ENCODE assay signal across 8 mouse cellular contexts in the genomic region with DNA sequence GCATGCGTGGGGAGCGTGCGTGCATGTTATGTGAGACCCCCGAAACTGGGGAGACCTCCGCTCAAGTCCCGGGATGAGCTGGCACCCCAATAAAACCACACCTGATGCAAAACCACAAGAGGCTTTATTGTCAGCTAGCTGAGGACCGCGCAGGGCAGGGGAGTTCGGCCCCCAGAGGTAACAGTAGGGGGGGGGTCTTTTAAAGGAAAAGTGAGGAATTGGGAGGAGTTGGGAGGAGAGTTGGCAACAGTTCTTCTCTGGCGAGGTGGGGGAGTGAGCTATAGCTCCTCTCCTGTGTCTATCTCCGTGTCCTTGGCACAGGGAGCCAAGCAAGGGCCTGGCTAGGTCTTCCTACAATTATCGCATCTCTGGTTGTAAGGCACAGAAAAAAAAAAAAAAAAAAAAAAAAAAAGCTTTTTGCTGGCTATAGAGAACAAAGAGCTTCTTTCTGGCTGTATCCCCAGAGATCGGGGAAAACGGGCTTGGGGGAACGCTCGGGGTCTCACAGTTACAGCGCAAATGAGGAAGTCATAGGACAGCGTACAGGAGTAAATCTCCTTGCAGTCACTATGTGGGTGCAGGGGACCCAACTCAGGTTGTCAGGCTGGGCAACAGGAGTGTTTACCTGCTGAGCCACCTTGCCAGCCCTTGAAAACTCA. TPM values are rescaled to one million over a fixed set of nuclear protein-coding genes. Genes with fewer than 3 reads are reported as not detected.
DNase-seq lines count a peak whose midpoint lies in the region; ATAC-seq and TF ChIP-seq lines count a peak whose summit lies in the region.

No protein-coding gene starts in this region.

- peak overlapping the region; percentile 91 for H3K4me2 ChIP-seq in lung, embryonic 15.5 days
- H3K4me2 ChIP-seq in forebrain, embryonic 13.5 days: peak overlapping the region; percentile 88
- peak overlapping the region; percentile 80 for H3K4me2 ChIP-seq in intestine, embryonic 14.5 days (ENCODE audit: low read length)

- no peak for TF ChIP-seq CTCF in testis, adult 2 months (IDR thresholded peaks at IDR 0.05; ENCODE audit: control insufficient read depth, insufficient read depth, insufficient replicate concordance, low read depth, low read length)

- peaks cover 37% of the 10 kb centered on the region for H3K36me3 ChIP-seq in lung, embryonic 15.5 days
- peaks cover 56% of the 10 kb centered on the region for H3K36me3 ChIP-seq in forebrain, embryonic 13.5 days (ENCODE audit: poor library complexity, severe bottlenecking)
- peaks cover 35% of the 10 kb centered on the region for H3K36me3 ChIP-seq in intestine, embryonic 14.5 days (ENCODE audit: control insufficient read depth, insufficient read depth, low read length)
- no peaks in the 10 kb centered on the region; the same call in 1 of the 2 replicates for H3K36me3 ChIP-seq in testis, adult 2 months (ENCODE audit: control insufficient read depth, insufficient read depth, low read length)

- no peaks in the 10 kb centered on the region for H3K27me3 ChIP-seq in lung, embryonic 15.5 days
- H3K27me3 ChIP-seq in forebrain, embryonic 13.5 days: no peaks in the 10 kb centered on the region
- H3K27me3 ChIP-seq in intestine, embryonic 14.5 days (replicated peaks; ENCODE audit: control insufficient read depth, insufficient read depth, low read length): no peaks in the 10 kb centered on the region
- no peaks in the 10 kb centered on the region for H3K27me3 ChIP-seq in testis, adult 2 months (ENCODE audit: control insufficient read depth, insufficient read depth, low read length)

- no peaks in the 10 kb centered on the region for H3K9me3 ChIP-seq in lung, embryonic 15.5 days
- H3K9me3 ChIP-seq in forebrain, embryonic 13.5 days (replicated peaks): no peaks in the 10 kb centered on the region
- no peaks in the 10 kb centered on the region for H3K9me3 ChIP-seq in intestine, embryonic 14.5 days (ENCODE audit: control insufficient read depth, low read length)

- H3K4me3 ChIP-seq in lung, embryonic 15.5 days: peak overlapping the region; percentile 67
- H3K4me3 ChIP-seq in forebrain, embryonic 13.5 days: peak overlapping the region; percentile 69
- H3K4me3 ChIP-seq in intestine, embryonic 14.5 days (ENCODE audit: low read depth, low read length): peak overlapping the region; percentile 73
- peak overlapping the region; percentile 73 for H3K4me3 ChIP-seq in testis, adult 2 months (ENCODE audit: control insufficient read depth, low read depth, low read length)

- H3K9ac ChIP-seq in lung, embryonic 15.5 days: peak overlapping the region; percentile 43
- H3K9ac ChIP-seq in forebrain, embryonic 13.5 days: peak overlapping the region; percentile 86
- H3K9ac ChIP-seq in intestine, embryonic 14.5 days (ENCODE audit: low read length): peak overlapping the region; percentile 71

- TF ChIP-seq POLR2A in testis, adult 2 months (IDR thresholded peaks at IDR 0.05; ENCODE audit: control insufficient read depth, low read depth, low read length): no peak

- 1% methylated on average over 18 of the region's 18 CpGs for WGBS in lung, embryonic 15.5 days
- under 1% methylated on average over 18 of the region's 18 CpGs for WGBS in forebrain, embryonic 13.5 days
- WGBS in intestine, embryonic 14.5 days: 2% methylated on average over 18 of the region's 18 CpGs

- no peak for DNase-seq in lung, postnatal 4 days
- DNase-seq in c-Kit-positive CD71-positive TER-119-negative erythroid progenitor cells, embryonic 14.5 days (ENCODE audit: low read depth): peak; percentile 9
- peak; percentile 63 for DNase-seq in intestine, embryonic 14.5 days (ENCODE audit: low spot score)
- DNase-seq in lung, postnatal 36 days: peak; percentile 8
- no peak for DNase-seq in gastrocnemius, postnatal 10 days

- ATAC-seq in lung, embryonic 15.5 days (ENCODE audit: borderline replicate concordance, extremely low read depth, low FRiP score, low TSS enrichment): peak; percentile 3; the same call in 1 of the 2 replicates
- ATAC-seq in forebrain, embryonic 13.5 days: peak; percentile 57
- ATAC-seq in intestine, embryonic 14.5 days (replicated peaks; ENCODE audit: low FRiP score, low TSS enrichment, low read depth): peak; percentile 41

- peak overlapping the region; percentile 92 for H3K27ac ChIP-seq in lung, embryonic 15.5 days
- H3K27ac ChIP-seq in forebrain, embryonic 13.5 days: peak overlapping the region; percentile 93
- H3K27ac ChIP-seq in intestine, embryonic 14.5 days (ENCODE audit: low read depth): peak overlapping the region; percentile 88; the same call in 1 of the 2 replicates
- H3K27ac ChIP-seq in testis, adult 2 months (ENCODE audit: control insufficient read depth, insufficient read depth, low read depth, low read length): peak overlapping the region; percentile 72

- peaks cover 22% of the 10 kb centered on the region for H3K4me1 ChIP-seq in lung, embryonic 15.5 days
- H3K4me1 ChIP-seq in forebrain, embryonic 13.5 days: peaks cover 22% of the 10 kb centered on the region
- H3K4me1 ChIP-seq in intestine, embryonic 14.5 days (replicated peaks; ENCODE audit: control insufficient read depth, insufficient read depth, low read length): no peaks in the 10 kb centered on the region; the same call in 1 of the 2 replicates
- peaks cover 8% of the 10 kb centered on the region for H3K4me1 ChIP-seq in testis, adult 2 months (ENCODE audit: control insufficient read depth, insufficient read depth, low read length)

RNA-seq across cellular contexts. Expression of gene Zfp61, which starts 1.1 kb away (rescaled TPM):
- polyA plus RNA-seq in lung, embryonic 15.5 days (2015; fragmentation: Nextera tagmentation; extraction: Ambion mirVana): 36.2 and 37.9 TPM in 2 replicates
- 44.0 and 46.2 TPM in 2 replicates for polyA plus RNA-seq in forebrain, embryonic 13.5 days (2015; fragmentation: Nextera tagmentation; extraction: Ambion mirVana)
- 24.7 and 31.8 TPM in 2 replicates for polyA plus RNA-seq in intestine, embryonic 14.5 days (2014; fragmentation: Nextera tagmentation; extraction: Ambion mirVana)
- 12.1 and 12.4 TPM in 2 replicates for polyA plus RNA-seq in testis, adult 2 months (2012; rRNA removed)
- total RNA-seq in gastrocnemius, postnatal 10 days (2021): 1 to 10 TPM; 4.2 to 5.6 TPM

RNA-seq across cellular contexts. Expression of gene Zfp94, which starts 16.5 kb away (rescaled TPM):
- polyA plus RNA-seq in lung, embryonic 15.5 days (2015; fragmentation: Nextera tagmentation; extraction: Ambion mirVana): 10.3 and 10.4 TPM in 2 replicates
- polyA plus RNA-seq in forebrain, embryonic 13.5 days (2015; fragmentation: Nextera tagmentation; extraction: Ambion mirVana): 20.1 and 20.9 TPM in 2 replicates
- 9.1 and 12.0 TPM in 2 replicates for polyA plus RNA-seq in intestine, embryonic 14.5 days (2014; fragmentation: Nextera tagmentation; extraction: Ambion mirVana)
- 10.5 and 10.8 TPM in 2 replicates for polyA plus RNA-seq in testis, adult 2 months (2012; rRNA removed)
- 1 to 10 TPM; 2.1 to 4.0 TPM for total RNA-seq in gastrocnemius, postnatal 10 days (2021)

RNA-seq across cellular contexts. Expression of gene Zfp93, which starts 29.7 kb away (rescaled TPM):
- 8.7 and 9.3 TPM in 2 replicates for polyA plus RNA-seq in lung, embryonic 15.5 days (2015; fragmentation: Nextera tagmentation; extraction: Ambion mirVana)
- polyA plus RNA-seq in forebrain, embryonic 13.5 days (2015; fragmentation: Nextera tagmentation; extraction: Ambion mirVana): 9.3 and 9.4 TPM in 2 replicates
- 7.4 and 8.1 TPM in 2 replicates for polyA plus RNA-seq in intestine, embryonic 14.5 days (2014; fragmentation: Nextera tagmentation; extraction: Ambion mirVana)
- 3.9 and 4.6 TPM in 2 replicates for polyA plus RNA-seq in testis, adult 2 months (2012; rRNA removed)
- total RNA-seq in gastrocnemius, postnatal 10 days (2021): 1 to 10 TPM; 2.9 to 4.2 TPM

RNA-seq across cellular contexts. Expression of gene Tescl, which starts 33.8 kb away (rescaled TPM):
- not detected in 2 replicates for polyA plus RNA-seq in lung, embryonic 15.5 days (2015; fragmentation: Nextera tagmentation; extraction: Ambion mirVana)
- not detected in 2 replicates for polyA plus RNA-seq in forebrain, embryonic 13.5 days (2015; fragmentation: Nextera tagmentation; extraction: Ambion mirVana)
- polyA plus RNA-seq in intestine, embryonic 14.5 days (2014; fragmentation: Nextera tagmentation; extraction: Ambion mirVana): not detected in 2 replicates
- polyA plus RNA-seq in testis, adult 2 months (2012; rRNA removed): 277 and 339 TPM in 2 replicates
- not detected for total RNA-seq in gastrocnemius, postnatal 10 days (2021)

RNA-seq across cellular contexts. Expression of gene Zfp108, which starts 45.4 kb away (rescaled TPM):
- 3.8 and 3.9 TPM in 2 replicates for polyA plus RNA-seq in lung, embryonic 15.5 days (2015; fragmentation: Nextera tagmentation; extraction: Ambion mirVana)
- 2.5 and 3.4 TPM in 2 replicates for polyA plus RNA-seq in forebrain, embryonic 13.5 days (2015; fragmentation: Nextera tagmentation; extraction: Ambion mirVana)
- polyA plus RNA-seq in intestine, embryonic 14.5 days (2014; fragmentation: Nextera tagmentation; extraction: Ambion mirVana): 3.4 and 3.8 TPM in 2 replicates
- 0.26 and 0.31 TPM in 2 replicates for polyA plus RNA-seq in testis, adult 2 months (2012; rRNA removed)
- 1 to 10 TPM; 1.5 to 1.6 TPM for total RNA-seq in gastrocnemius, postnatal 10 days (2021)

Comparison
In these comparisons a context has a peak if more than half of its experiments do, and no peak if none do; other contexts are left out.
1. DNase-seq: peak in c-Kit-positive CD71-positive TER-119-negative erythroid progenitor cells, embryonic 14.5 days (single experiment), intestine, embryonic 14.5 days (single experiment) and lung, postnatal 36 days (single experiment); none in lung, postnatal 4 days (0 of 2) and gastrocnemius, postnatal 10 days (single experiment).
2. ATAC-seq: peak in every context shown above with its lines; median percentile 57 in forebrain, embryonic 13.5 days; 41 in intestine, embryonic 14.5 days; 3 in lung, embryonic 15.5 days.
3. Peak in every context shown above with its lines, with median percentiles within 50 percentile points of each other: H3K27ac ChIP-seq, H3K4me2 ChIP-seq, H3K4me3 ChIP-seq and H3K9ac ChIP-seq.